Mouse (Mus musculus): ENCODE data around the gene Tmem132e. TPM values are rescaled to one million over a fixed set of nuclear protein-coding genes. Genes with fewer than 3 reads are reported as not detected.

Tmem132e gene
- total and polyA plus RNA-seq, 2 experiments from 2014 or later, result not detected

DNA sequence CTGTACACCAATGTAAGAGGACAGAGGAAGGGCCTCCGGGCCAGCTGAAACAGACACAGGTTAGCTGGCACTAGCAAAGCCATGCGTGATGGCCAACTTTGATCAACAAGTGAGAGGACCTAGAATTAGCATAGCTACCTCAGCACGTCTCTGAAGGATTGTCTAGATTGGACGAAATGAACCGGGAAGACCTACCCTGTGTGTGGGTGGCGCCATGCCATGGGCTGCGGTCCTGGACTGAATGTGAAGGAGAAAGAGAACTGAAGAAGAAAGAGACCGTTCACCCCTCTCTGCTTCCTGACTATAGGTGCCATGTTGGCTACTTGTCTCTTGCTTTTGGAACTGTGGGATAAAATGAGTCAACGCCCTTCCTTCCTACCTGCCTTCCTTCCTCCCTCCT lies 76.8 kb downstream of the Tmem132e start:
- Histone ChIP-seq H3K4me1 (ENCODE audit: control insufficient read depth, insufficient read depth) (no peaks in the 10 kb centered on the region), H3K27ac (ENCODE audit: low read depth) (no peak overlapping the region), H3K4me2 (ENCODE audit: low read depth, low read length) (no peak overlapping the region), H3K4me3 (ENCODE audit: low read depth, low read length) (no peak overlapping the region), H3K36me3 (replicated peaks; ENCODE audit: control insufficient read depth, insufficient read depth, low read length) (no peaks in the 10 kb centered on the region), H3K9ac (replicated peaks; ENCODE audit: low read depth, low read length) (no peak overlapping the region), H3K9me3 (replicated peaks; ENCODE audit: control insufficient read depth, low read length) (no peaks in the 10 kb centered on the region), H3K27me3 (ENCODE audit: control insufficient read depth, insufficient read depth, low read length) (no peaks in the 10 kb centered on the region)
- ATAC-seq (ENCODE audit: insufficient read depth, low read depth), result no peak
- TF ChIP-seq EP300 (IDR thresholded peaks at IDR 0.05; ENCODE audit: low read depth) (no peak), CTCF (IDR thresholded peaks at IDR 0.05; ENCODE audit: low read depth) (no peak)
- WGBS, result 81% methylated on average over 9 of the region's 9 CpGs
- no peak for DNase-seq (ENCODE audit: low spot score)

DNA sequence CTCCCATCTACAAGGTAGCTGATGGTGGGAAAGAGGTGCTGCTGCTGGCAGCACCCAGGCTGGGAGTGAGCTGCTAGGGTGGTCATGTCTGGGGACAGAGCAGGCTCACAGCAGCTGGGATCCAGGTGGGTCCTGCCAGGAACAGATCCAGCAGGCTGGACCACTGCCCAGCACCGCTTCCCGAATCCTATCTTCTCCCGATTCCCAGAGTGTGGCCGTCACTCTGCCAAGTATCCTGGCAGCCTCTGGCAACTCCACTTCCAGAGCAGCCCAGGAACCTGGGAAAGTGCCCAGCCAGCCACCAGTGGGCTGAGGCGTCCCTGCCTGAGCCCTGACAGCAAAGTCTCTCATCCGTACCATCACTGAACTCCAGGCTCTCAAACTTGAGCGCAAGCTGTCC lies 78.5 kb downstream of the Tmem132e start:
- Histone ChIP-seq H3K36me3 (replicated peaks; ENCODE audit: control insufficient read depth, insufficient read depth, low read length) (no peaks in the 10 kb centered on the region), H3K27ac (ENCODE audit: low read depth) (no peak overlapping the region), H3K4me1 (ENCODE audit: control insufficient read depth, insufficient read depth) (no peaks in the 10 kb centered on the region), H3K9ac (replicated peaks; ENCODE audit: low read depth, low read length) (no peak overlapping the region), H3K27me3 (ENCODE audit: control insufficient read depth, insufficient read depth, low read length) (no peaks in the 10 kb centered on the region), H3K4me2 (ENCODE audit: low read depth, low read length) (no peak overlapping the region), H3K4me3 (ENCODE audit: low read depth, low read length) (no peak overlapping the region), H3K9me3 (replicated peaks; ENCODE audit: control insufficient read depth, low read length) (no peaks in the 10 kb centered on the region)
- 64% methylated on average over 7 of the region's 7 CpGs for WGBS
- DNase-seq (ENCODE audit: low spot score) (no peak), ATAC-seq (ENCODE audit: insufficient read depth, low read depth) (no peak)
- TF ChIP-seq CTCF (IDR thresholded peaks at IDR 0.05; ENCODE audit: low read depth), result no peak
- no peak for TF ChIP-seq EP300 (IDR thresholded peaks at IDR 0.05; ENCODE audit: low read depth)

GRCm38 (mm10) chr11:82471076-82471475 lies 82.4 kb downstream of the Tmem132e start:
- Histone ChIP-seq H3K9me3 (replicated peaks; ENCODE audit: control insufficient read depth, low read length) (no peaks in the 10 kb centered on the region), H3K4me3 (ENCODE audit: low read depth, low read length) (no peak overlapping the region), H3K27me3 (ENCODE audit: control insufficient read depth, insufficient read depth, low read length) (no peaks in the 10 kb centered on the region), H3K36me3 (replicated peaks; ENCODE audit: control insufficient read depth, insufficient read depth, low read length) (no peaks in the 10 kb centered on the region), H3K4me1 (ENCODE audit: control insufficient read depth, insufficient read depth) (no peaks in the 10 kb centered on the region), H3K27ac (ENCODE audit: low read depth) (no peak overlapping the region), H3K9ac (replicated peaks; ENCODE audit: low read depth, low read length) (no peak overlapping the region), H3K4me2 (ENCODE audit: low read depth, low read length) (no peak overlapping the region)
- 65% methylated on average over 1 of the region's 1 CpGs for WGBS
- ATAC-seq (ENCODE audit: insufficient read depth, low read depth), result no peak
- no peak for TF ChIP-seq CTCF (IDR thresholded peaks at IDR 0.05; ENCODE audit: low read depth)
- TF ChIP-seq EP300 (IDR thresholded peaks at IDR 0.05; ENCODE audit: low read depth), result no peak
- no peak for DNase-seq (ENCODE audit: low spot score)

DNA sequence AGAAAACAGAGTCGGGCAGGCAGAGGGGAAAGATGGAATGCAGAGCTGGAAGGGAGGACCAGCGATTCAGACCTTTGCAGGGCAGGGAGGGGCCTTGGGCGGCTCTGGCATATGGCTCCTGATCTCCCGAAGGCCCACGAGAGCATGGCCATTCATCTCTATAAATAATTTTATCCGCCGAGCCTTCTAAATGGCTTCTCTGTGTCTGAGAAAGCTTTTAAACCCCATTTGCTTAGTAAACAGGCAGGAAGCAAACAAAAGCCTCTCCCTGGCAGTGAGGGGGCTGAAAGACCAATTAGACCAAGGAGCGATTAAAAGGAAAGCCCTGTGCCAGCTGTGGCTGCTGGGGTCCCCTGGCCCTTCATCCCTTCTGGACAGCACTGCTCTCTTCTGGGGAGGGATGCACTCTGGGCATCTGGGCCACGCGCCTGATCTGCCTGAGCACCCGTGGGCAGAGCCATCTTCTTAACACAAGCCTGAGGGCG lies 84.5 kb downstream of the Tmem132e start:
- Histone ChIP-seq H3K4me1 (ENCODE audit: control insufficient read depth, insufficient read depth) (no peaks in the 10 kb centered on the region), H3K4me2 (ENCODE audit: low read depth, low read length) (no peak overlapping the region)
- ATAC-seq (ENCODE audit: insufficient read depth, low read depth), result no peak

GRCm38 (mm10) chr11:82476092-82476491 lies 87.4 kb downstream of the Tmem132e start:
- Histone ChIP-seq H3K4me3 (ENCODE audit: low read depth, low read length) (no peak overlapping the region), H3K27me3 (ENCODE audit: control insufficient read depth, insufficient read depth, low read length) (no peaks in the 10 kb centered on the region), H3K9me3 (replicated peaks; ENCODE audit: control insufficient read depth, low read length) (no peaks in the 10 kb centered on the region), H3K9ac (replicated peaks; ENCODE audit: low read depth, low read length) (no peak overlapping the region), H3K27ac (ENCODE audit: low read depth) (no peak overlapping the region), H3K4me1 (ENCODE audit: control insufficient read depth, insufficient read depth) (no peaks in the 10 kb centered on the region), H3K4me2 (ENCODE audit: low read depth, low read length) (no peak overlapping the region), H3K36me3 (replicated peaks; ENCODE audit: control insufficient read depth, insufficient read depth, low read length) (no peaks in the 10 kb centered on the region)
- ATAC-seq (ENCODE audit: insufficient read depth, low read depth) (no peak), DNase-seq (ENCODE audit: low spot score) (no peak)
- TF ChIP-seq EP300 (IDR thresholded peaks at IDR 0.05; ENCODE audit: low read depth) (no peak), CTCF (IDR thresholded peaks at IDR 0.05; ENCODE audit: low read depth) (no peak)
- 43% methylated on average over 4 of the region's 4 CpGs for WGBS

More for the DNA sequence above, 84.5 kb downstream of the Tmem132e start:
- no peak for DNase-seq (ENCODE audit: low spot score)
- H3K27ac ChIP-seq (ENCODE audit: low read depth), result no peak overlapping the region
- H3K36me3 ChIP-seq (replicated peaks; ENCODE audit: control insufficient read depth, insufficient read depth, low read length), result no peaks in the 10 kb centered on the region
- no peak overlapping the region for H3K9ac ChIP-seq (replicated peaks; ENCODE audit: low read depth, low read length)
- TF ChIP-seq EP300 (IDR thresholded peaks at IDR 0.05; ENCODE audit: low read depth) (no peak), CTCF (IDR thresholded peaks at IDR 0.05; ENCODE audit: low read depth) (no peak)
- no peaks in the 10 kb centered on the region for H3K27me3 ChIP-seq (ENCODE audit: control insufficient read depth, insufficient read depth, low read length)
- WGBS, result 52% methylated on average over 12 of the region's 12 CpGs
- no peaks in the 10 kb centered on the region for H3K9me3 ChIP-seq (replicated peaks; ENCODE audit: control insufficient read depth, low read length)
- no peak overlapping the region for H3K4me3 ChIP-seq (ENCODE audit: low read depth, low read length)

GRCm38 (mm10) chr11:82477412-82477811 lies 88.7 kb downstream of the Tmem132e start:
- WGBS, result 86% methylated on average over 3 of the region's 3 CpGs
- H3K36me3 ChIP-seq (replicated peaks; ENCODE audit: control insufficient read depth, insufficient read depth, low read length), result no peaks in the 10 kb centered on the region
- H3K9ac ChIP-seq (replicated peaks; ENCODE audit: low read depth, low read length), result no peak overlapping the region
- ATAC-seq (ENCODE audit: insufficient read depth, low read depth), result no peak
- H3K27ac ChIP-seq (ENCODE audit: low read depth), result no peak overlapping the region
- no peak overlapping the region for H3K4me3 ChIP-seq (ENCODE audit: low read depth, low read length)
- H3K9me3 ChIP-seq (replicated peaks; ENCODE audit: control insufficient read depth, low read length), result no peaks in the 10 kb centered on the region
- TF ChIP-seq CTCF (IDR thresholded peaks at IDR 0.05; ENCODE audit: low read depth) (no peak), EP300 (IDR thresholded peaks at IDR 0.05; ENCODE audit: low read depth) (no peak)
- no peaks in the 10 kb centered on the region for H3K27me3 ChIP-seq (ENCODE audit: control insufficient read depth, insufficient read depth, low read length)
- no peaks in the 10 kb centered on the region for H3K4me1 ChIP-seq (ENCODE audit: control insufficient read depth, insufficient read depth)
- DNase-seq (ENCODE audit: low spot score), result no peak
- no peak overlapping the region for H3K4me2 ChIP-seq (ENCODE audit: low read depth, low read length)

Measured in heart, postnatal 0 days (tissue).